Mouse (Mus musculus): ENCODE data around the gene Tex36. TPM values are rescaled to one million over a fixed set of nuclear protein-coding genes. Genes with fewer than 3 reads are reported as not detected.

Gene Tex36
- polyA plus RNA-seq, 2 experiments, result not detected

DNA sequence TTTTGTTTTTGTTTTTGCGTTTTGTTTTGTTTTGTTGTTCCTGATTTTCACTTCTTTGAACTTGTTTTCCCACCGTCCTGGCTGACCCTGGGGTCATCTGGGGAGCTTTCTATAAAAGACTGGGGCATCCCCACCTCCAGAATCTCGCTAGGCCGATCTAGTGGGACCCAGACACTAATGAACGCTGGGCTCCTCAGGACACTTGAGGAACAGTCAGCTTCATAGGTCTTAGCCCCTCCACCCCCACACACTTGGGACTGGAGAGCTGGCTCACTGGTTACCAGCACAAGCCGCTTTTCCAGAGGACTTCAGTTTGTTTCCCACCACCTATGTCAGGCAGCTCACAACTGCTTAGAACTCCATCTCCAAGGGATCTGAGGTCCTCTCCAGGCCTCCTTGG lies 25.7 kb downstream of the Tex36 start:
- no peak overlapping the region for H3K9ac ChIP-seq (ENCODE audit: low read depth, low read length, severe bottlenecking)
- no peak overlapping the region for H3K4me3 ChIP-seq (replicated peaks; ENCODE audit: low read length)
- no peak for DNase-seq (ENCODE audit: low spot score)
- no peaks in the 10 kb centered on the region for H3K9me3 ChIP-seq (ENCODE audit: control insufficient read depth, low read length)
- no peaks in the 10 kb centered on the region for H3K27me3 ChIP-seq (ENCODE audit: control insufficient read depth, insufficient read depth, low read length)
- H3K36me3 ChIP-seq (ENCODE audit: control insufficient read depth, insufficient read depth, low read length), result no peaks in the 10 kb centered on the region
- no peaks in the 10 kb centered on the region for H3K4me1 ChIP-seq (ENCODE audit: control insufficient read depth, insufficient read depth, low read length)
- 59% methylated on average over 6 of the region's 6 CpGs for WGBS
- no peak for ATAC-seq (ENCODE audit: low FRiP score, low read depth)
- no peak overlapping the region for H3K4me2 ChIP-seq (replicated peaks; ENCODE audit: low read depth, low read length, severe bottlenecking)
- TF ChIP-seq POLR2A (IDR thresholded peaks at IDR 0.05; ENCODE audit: borderline replicate concordance, extremely low read depth, insufficient read depth, insufficient read length), result no peak
- no peak overlapping the region for H3K27ac ChIP-seq (replicated peaks; ENCODE audit: low read depth, low read length)

DNA sequence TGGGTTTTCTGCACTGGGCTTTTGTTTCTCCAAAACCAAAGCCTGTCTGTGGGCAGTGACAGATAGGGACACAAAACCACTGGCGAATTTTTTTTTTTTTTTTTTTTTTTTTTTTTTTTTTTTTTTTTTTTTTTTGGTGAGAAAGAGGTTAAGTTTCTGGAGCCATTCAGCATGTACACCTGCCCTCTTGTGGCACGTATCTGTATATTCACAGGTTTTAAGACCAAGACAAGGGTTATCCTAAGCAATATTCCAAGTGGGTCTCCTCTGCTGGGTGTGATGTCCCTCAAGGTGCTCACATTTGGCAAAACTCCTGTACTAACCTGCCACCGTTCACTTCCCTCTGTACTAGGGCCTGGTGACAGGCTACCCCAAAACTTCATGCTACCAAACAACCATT lies 30.0 kb downstream of the Tex36 start:
- Histone ChIP-seq H3K4me3 (replicated peaks; ENCODE audit: low read length) (no peak overlapping the region), H3K36me3 (ENCODE audit: control insufficient read depth, insufficient read depth, low read length) (no peaks in the 10 kb centered on the region), H3K4me1 (ENCODE audit: control insufficient read depth, insufficient read depth, low read length) (peaks cover 4% of the 10 kb centered on the region; the same call in 1 of the 2 replicates), H3K4me2 (replicated peaks; ENCODE audit: low read depth, low read length, severe bottlenecking) (no peak overlapping the region), H3K9me3 (ENCODE audit: control insufficient read depth, low read length) (no peaks in the 10 kb centered on the region), H3K27me3 (ENCODE audit: control insufficient read depth, insufficient read depth, low read length) (no peaks in the 10 kb centered on the region), H3K27ac (replicated peaks; ENCODE audit: low read depth, low read length) (no peak overlapping the region), H3K9ac (ENCODE audit: low read depth, low read length, severe bottlenecking) (no peak overlapping the region)
- 29% methylated on average over 3 of the region's 3 CpGs for WGBS
- DNase-seq (ENCODE audit: low spot score) (no peak), ATAC-seq (ENCODE audit: low FRiP score, low read depth) (no peak)
- TF ChIP-seq POLR2A (IDR thresholded peaks at IDR 0.05; ENCODE audit: borderline replicate concordance, extremely low read depth, insufficient read depth, insufficient read length), result no peak

DNA sequence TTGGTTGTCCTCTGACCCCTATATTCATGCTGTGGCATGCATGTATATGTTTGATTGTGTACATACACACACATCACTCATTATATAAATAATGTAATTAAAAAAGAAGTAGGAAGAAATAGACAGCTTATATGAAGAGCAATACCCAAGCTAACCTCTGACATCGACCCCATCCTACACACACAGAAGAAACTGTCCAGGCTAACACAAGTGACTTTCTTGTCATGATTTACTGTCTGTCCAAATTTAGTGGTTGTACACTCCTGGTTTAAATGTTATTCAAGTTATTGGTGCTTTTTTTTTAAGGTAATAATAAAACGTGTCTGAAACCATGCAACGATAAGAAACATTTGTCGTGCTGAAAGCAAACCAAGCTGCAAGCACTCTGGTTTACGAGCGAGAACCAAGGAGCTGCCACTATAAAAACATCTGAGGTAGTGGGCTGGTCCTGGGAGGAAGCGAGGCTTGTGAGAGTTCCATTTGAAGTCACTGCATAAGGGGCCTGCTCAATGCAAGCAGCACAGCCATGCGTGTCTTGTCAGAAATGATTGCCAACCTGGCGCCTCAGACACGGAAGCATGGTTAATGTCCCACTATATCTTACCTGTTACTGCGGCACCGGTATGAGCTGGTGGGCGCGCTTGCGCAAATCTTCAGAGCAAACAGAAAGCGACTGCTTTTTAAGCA lies 32.6 kb downstream of the Tex36 start:
- Histone ChIP-seq H3K27me3 (ENCODE audit: control insufficient read depth, insufficient read depth, low read length) (no peaks in the 10 kb centered on the region), H3K36me3 (ENCODE audit: control insufficient read depth, insufficient read depth, low read length) (no peaks in the 10 kb centered on the region), H3K27ac (replicated peaks; ENCODE audit: low read depth, low read length) (no peak overlapping the region), H3K4me1 (ENCODE audit: control insufficient read depth, insufficient read depth, low read length) (peaks cover 4% of the 10 kb centered on the region; the same call in 1 of the 2 replicates), H3K4me3 (replicated peaks; ENCODE audit: low read length) (no peak overlapping the region), H3K9me3 (ENCODE audit: control insufficient read depth, low read length) (no peaks in the 10 kb centered on the region), H3K9ac (ENCODE audit: low read depth, low read length, severe bottlenecking) (no peak overlapping the region), H3K4me2 (replicated peaks; ENCODE audit: low read depth, low read length, severe bottlenecking) (peak overlapping the region; percentile 26; the same call in 1 of the 2 replicates)
- ATAC-seq (ENCODE audit: low FRiP score, low read depth) (no peak), DNase-seq (ENCODE audit: low spot score) (no peak)
- TF ChIP-seq POLR2A (IDR thresholded peaks at IDR 0.05; ENCODE audit: borderline replicate concordance, extremely low read depth, insufficient read depth, insufficient read length), result no peak
- WGBS, result 39% methylated on average over 16 of the region's 16 CpGs

DNA sequence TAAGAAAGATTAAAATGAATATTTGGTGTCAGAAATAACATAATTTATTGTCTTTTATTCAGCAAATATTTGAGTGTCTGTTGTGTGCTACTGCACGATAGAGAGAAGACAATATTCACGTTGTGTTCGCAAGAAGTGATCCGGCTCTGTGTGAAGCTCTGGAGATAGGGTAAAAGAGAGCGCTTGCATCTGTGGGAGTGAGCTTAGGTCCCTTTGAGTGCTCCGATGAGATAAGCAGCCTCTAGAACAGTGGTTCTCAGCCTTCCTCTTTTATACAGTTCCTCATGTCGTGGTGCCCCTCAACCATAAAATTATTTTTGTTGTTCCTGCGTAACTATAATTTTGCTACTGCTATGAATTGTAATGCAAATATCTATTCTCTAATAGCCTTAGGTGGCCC lies 37.4 kb downstream of the Tex36 start:
- Histone ChIP-seq H3K9me3 (ENCODE audit: control insufficient read depth, low read length) (no peaks in the 10 kb centered on the region), H3K27ac (replicated peaks; ENCODE audit: low read depth, low read length) (no peak overlapping the region), H3K4me3 (replicated peaks; ENCODE audit: low read length) (no peak overlapping the region), H3K4me2 (replicated peaks; ENCODE audit: low read depth, low read length, severe bottlenecking) (no peak overlapping the region), H3K27me3 (ENCODE audit: control insufficient read depth, insufficient read depth, low read length) (no peaks in the 10 kb centered on the region), H3K9ac (ENCODE audit: low read depth, low read length, severe bottlenecking) (no peak overlapping the region), H3K36me3 (ENCODE audit: control insufficient read depth, insufficient read depth, low read length) (no peaks in the 10 kb centered on the region), H3K4me1 (ENCODE audit: control insufficient read depth, insufficient read depth, low read length) (peaks cover 4% of the 10 kb centered on the region; the same call in 1 of the 2 replicates)
- 86% methylated on average over 8 of the region's 8 CpGs for WGBS
- DNase-seq (ENCODE audit: low spot score) (no peak), ATAC-seq (ENCODE audit: low FRiP score, low read depth) (no peak)
- TF ChIP-seq POLR2A (IDR thresholded peaks at IDR 0.05; ENCODE audit: borderline replicate concordance, extremely low read depth, insufficient read depth, insufficient read length), result no peak

DNA sequence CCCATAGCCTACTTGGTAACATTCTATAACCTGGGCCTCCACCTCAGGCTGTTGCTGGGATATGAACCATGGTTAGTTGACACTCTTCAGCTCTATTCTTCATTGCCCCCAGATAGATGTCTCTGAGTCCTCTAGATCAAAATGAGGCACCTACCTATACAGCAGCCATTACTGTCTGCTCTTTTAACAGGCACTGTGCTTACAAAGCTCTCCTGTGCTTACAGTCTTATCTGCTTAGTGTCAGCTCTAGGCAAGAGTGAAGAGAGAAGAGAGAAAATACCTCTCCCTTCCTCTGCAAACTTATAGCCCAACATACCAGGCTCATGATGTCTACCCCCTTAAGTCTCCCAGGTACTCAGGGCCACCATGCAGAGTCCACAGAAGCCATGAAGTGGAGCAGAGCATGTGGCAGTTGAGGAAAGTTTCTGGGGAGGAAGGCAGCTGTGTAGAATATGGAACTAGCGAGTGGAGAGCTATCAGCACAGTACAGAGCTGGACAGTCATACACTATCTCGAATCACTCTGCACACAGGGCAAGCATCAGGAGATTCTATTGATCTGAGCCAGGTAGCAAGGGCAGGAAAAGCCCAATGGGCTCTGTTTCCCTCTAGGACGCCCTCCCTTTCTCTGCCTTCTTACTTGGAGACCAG lies 38.7 kb downstream of the Tex36 start:
- WGBS, result 82% methylated on average over 3 of the region's 3 CpGs
- no peak for DNase-seq (ENCODE audit: low spot score)
- Histone ChIP-seq H3K4me3 (replicated peaks; ENCODE audit: low read length) (no peak overlapping the region), H3K27me3 (ENCODE audit: control insufficient read depth, insufficient read depth, low read length) (no peaks in the 10 kb centered on the region), H3K9ac (ENCODE audit: low read depth, low read length, severe bottlenecking) (no peak overlapping the region), H3K36me3 (ENCODE audit: control insufficient read depth, insufficient read depth, low read length) (no peaks in the 10 kb centered on the region), H3K9me3 (ENCODE audit: control insufficient read depth, low read length) (no peaks in the 10 kb centered on the region), H3K4me2 (replicated peaks; ENCODE audit: low read depth, low read length, severe bottlenecking) (no peak overlapping the region), H3K4me1 (ENCODE audit: control insufficient read depth, insufficient read depth, low read length) (no peaks in the 10 kb centered on the region), H3K27ac (replicated peaks; ENCODE audit: low read depth, low read length) (no peak overlapping the region)
- TF ChIP-seq POLR2A (IDR thresholded peaks at IDR 0.05; ENCODE audit: borderline replicate concordance, extremely low read depth, insufficient read depth, insufficient read length), result no peak
- no peak for ATAC-seq (ENCODE audit: low FRiP score, low read depth)

All from limb, embryonic 14.5 days (tissue).